Mouse (Mus musculus) thymus, postnatal 25 days (tissue): Measurements from ENCODE around the gene 9930104L06Rik.

Experiments used
- DNase-seq: peaks from one replicate; pipeline ENCODE4 v3.0.0; 2022

9930104L06Rik gene

DNA sequence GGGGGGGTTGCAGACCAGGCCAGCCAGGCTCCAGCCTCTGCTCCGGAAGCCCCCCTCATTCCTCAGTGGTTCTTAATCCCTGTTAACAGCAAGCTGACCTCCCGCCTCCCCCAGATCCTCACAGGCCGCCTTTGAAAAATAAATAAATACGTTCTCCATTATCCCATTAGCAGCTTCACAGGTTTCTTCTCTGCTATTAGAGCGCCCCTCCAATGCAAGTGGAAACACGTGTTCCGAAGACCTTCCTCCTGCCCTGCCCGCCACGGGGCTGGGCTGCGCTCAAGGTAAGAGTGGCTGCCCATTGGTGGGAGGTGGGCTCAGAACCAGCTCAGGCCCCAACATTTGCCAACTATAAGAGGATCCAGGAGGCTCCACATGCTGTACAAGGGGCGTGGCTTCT, 25.7 kb downstream of the 9930104L06Rik start:
- no peak for DNase-seq

DNA sequence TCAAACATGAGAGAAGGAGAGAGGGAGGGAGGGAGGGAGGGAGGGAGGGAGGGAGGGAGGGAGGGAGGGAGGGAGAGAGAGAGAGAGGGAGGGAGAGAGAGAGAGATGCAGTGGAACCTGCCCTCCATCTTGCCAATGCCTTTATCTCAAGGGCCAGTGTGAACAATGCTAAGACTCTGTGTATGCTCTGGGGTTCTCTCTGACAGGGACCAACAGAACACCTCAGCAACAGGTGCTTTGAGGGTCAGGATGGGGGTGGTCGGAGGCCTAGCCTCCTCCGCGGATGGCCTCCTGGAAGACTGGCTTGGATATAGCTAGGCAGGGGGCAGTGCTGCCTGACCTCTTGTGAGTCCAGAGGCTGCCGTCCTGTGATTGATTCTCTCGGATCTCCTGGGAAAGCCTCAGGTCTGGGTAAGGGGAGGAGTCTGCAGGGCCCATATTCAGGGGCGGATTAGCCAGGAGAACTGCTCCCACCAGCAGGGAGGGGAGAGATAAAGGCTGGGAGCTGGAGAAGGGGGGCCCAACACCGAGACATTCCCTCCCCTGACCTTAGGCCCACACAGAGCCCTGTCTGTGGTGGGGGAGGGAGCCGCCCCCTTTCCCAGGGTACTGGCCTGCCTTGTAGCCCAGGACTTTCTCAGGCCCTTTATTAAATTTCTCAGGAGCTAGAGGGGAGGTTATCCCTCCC, 28.2 kb downstream of the 9930104L06Rik start:
- DNase-seq: no peak

DNA sequence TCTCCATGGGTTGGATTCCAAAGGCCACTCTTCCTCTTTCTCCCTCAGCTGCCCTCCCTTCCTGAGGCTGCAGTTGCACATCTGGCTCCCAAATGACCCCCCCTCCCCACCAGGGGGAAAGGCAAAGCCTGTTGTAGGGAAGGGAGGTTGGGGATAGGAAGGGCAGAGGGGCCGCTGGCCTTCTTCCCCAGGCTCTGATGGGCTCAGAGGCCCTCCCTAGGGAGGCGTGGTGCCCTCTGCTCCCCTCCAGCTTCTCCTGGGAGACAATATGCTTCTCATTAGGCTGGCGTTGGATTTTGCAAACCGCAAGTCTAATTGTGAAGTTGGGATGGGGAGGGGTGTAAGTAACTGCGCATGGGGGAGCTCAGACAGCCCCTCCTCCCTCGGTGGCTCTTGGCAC, 31.9 kb downstream of the 9930104L06Rik start:
- no peak for DNase-seq

GRCm38 (mm10) chr4:124969219-124969848, 32.5 kb downstream of the 9930104L06Rik start:
- DNase-seq: no peak

- DNase-seq: no peak
Observed at GRCm38 (mm10) chr4:124970194-124970593, 33.3 kb downstream of the 9930104L06Rik start.

DNA sequence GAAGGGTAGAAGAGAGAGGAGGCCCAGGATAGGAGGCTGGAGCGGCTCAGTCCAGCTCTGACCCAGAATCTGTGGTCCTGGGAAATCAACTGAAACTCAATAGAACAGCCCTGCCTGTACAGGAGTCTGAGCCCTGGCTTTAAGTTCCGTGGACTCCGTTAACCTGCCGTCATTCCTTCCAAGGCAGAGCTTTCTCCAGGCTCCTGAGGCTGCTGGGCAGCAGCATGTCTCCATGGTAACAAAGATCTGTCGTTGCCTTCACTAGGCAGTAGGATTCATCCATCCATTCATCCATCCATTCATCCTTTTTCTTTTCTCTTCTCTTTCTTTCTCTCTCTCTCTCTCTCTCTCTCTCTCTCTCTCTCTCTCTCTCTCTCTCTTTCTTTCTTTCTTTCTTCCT, 33.8 kb downstream of the 9930104L06Rik start:
- DNase-seq: no peak

GRCm38 (mm10) chr4:124971094-124971493, 34.2 kb downstream of the 9930104L06Rik start:
- DNase-seq: no peak

DNA sequence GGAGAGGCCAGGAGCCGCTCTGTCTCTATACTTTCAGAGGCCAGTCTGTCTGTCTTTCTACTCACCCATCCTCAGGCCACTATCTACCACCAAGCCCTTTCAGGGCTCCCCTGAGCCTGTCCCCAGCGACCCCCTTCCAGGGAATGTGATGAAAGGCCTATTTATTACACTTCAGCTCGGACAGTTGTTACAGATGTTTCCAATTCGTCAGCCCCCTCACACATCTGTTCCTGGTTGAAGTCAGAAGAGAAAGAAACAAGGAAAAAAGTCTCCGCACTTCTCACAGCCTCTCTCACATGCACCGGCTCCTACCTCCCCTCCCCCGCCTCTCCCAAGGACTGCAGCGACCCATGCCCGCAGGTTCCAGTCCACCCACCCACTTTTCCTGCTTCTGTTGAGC, 35.5 kb downstream of the 9930104L06Rik start:
- no peak for DNase-seq

DNA sequence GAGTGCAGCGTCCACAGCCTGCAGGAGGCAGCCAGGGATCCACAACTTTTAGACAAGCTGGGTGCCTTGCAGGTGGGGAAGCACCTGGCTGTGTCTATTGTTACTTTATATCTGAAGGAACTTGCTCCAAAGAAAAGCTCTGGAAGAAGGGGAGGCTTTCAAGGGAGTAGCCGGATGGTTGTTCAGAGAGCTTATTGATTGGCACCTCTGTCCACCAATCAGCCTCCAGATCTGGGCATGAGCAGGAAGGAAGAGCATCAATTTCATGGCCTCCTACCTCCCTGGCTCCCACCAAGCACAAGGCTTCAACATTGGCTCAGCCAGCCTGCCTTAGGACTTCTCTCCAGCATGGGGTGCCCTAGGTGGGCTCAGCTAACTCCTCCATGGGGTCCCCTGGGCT, 36.4 kb downstream of the 9930104L06Rik start:
- no peak for DNase-seq

GRCm38 (mm10) chr4:124978201-124978600, 41.4 kb downstream of the 9930104L06Rik start:
- no peak for DNase-seq

- peak; percentile 25 for DNase-seq
Observed at GRCm38 (mm10) chr4:124983893-124984526, 47.2 kb downstream of the 9930104L06Rik start.

- DNase-seq: no peak
Observed at GRCm38 (mm10) chr4:124984871-124985670, 48.2 kb downstream of the 9930104L06Rik start.

GRCm38 (mm10) chr4:124985671-124986602, 49.1 kb downstream of the 9930104L06Rik start, which contains the start of gene Rspo1:
Gene Rspo1 (plus strand): TSS chr4:124986430.
- no peak for DNase-seq

GRCm38 (mm10) chr4:124986739-124987710, 50.2 kb downstream of the 9930104L06Rik start:
- no peak for DNase-seq

DNA sequence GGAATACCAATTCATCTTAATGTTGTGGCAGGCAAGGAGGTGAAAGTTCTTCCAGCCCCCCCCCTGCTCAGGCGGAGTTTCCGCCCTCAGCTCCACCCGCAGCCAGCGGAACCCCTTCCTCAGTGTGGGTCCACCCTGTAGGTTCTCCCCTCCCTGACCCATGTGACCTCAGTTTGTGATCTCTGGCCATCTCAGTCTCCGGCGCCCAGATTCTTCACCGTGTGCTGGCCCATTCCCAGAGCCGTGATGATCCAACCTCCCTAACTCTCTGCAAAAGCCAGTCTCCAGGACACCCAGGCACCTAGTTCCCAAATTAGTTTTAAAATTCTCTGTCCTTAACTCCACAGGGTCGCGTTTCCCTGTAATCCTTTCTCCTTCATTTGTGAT, 50.9 kb downstream of the 9930104L06Rik start:
- DNase-seq: no peak

DNA sequence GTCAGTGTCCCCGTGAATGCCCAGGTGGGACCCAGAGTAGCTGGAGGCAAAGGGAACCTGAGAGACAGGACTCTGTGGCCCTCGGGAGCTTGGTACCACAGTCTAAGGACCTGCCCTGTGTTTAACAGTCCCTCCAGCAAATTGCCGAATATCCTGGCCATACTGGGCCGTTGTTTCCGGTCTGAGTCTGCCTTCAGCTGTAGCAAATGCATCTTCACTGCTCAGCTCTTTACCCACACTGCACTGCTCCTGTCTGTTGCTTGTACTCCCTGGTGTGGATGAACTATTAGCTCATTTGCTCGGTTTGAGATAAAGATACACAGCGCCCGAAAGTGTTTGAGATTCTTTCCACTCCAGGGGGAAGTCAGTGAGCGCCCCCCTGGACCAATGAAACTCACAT, 51.5 kb downstream of the 9930104L06Rik start:
- DNase-seq: no peak

DNA sequence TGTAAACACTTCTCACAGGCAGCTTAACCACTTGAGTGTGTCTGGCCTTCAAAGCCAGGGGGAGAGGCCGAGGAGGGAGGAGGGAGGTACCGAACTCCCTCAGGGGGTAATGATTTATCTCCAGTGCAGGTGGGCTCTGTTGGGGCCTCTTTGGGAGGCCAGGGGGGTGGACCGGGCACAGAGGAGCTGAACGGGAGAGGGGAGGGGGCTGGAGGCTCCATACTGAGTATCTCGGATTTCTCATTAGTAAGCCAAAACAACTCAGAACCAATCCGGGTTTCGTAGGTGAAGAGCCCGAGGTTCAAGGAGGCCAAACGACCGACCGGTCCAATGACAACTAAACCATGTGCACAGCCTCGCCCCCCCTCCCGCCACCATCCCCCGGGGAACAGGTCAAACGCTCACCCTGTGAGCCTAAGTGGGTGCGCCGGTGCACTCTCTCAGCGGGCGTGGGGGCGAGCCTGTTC, 53.0 kb downstream of the 9930104L06Rik start:
- no peak for DNase-seq

- DNase-seq: no peak
Observed at GRCm38 (mm10) chr4:124990325-124990724, 53.5 kb downstream of the 9930104L06Rik start.
